Mouse (Mus musculus) embryonic facial prominence, embryonic 12.5 days (tissue): ENCODE data around the gene Dph7. TPM values are rescaled to one million over a fixed set of nuclear protein-coding genes. Genes with fewer than 3 reads are reported as not detected.
A peak's percentile ranks its signal among the peaks of the same experiment; 100 is the strongest.
"Not testable (repeated sequence)": the region's sequence is repeated elsewhere in the genome, so short reads cannot be mapped to it uniquely, and the experiment has no call there.

ENCODE experiments used
- ATAC-seq: fragments of 200-750 bp; cut with Nextera tagmentation; 2 replicates; pipeline ENCODE4 v1.8.0; 2017; ENCODE audit not compliant: insufficient number of reproducible peaks, insufficient read depth, low FRiP score, low TSS enrichment
- H3K27ac ChIP-seq: fragments of 300-500 bp; sonication (generic); 2 replicates; pipeline ENCODE4 v1.5.1; 2016; ENCODE audit warnings: mild to moderate bottlenecking
- H3K27me3 ChIP-seq: fragments of 300-500 bp; sonication (generic); 2 replicates; pipeline ENCODE4 v1.6.1; 2016; ENCODE audit warnings: mild to moderate bottlenecking, moderate library complexity
- H3K36me3 ChIP-seq: fragments of 300-500 bp; sonication (generic); 2 replicates; pipeline ENCODE4 v1.6.1; 2016; ENCODE audit warnings: mild to moderate bottlenecking
- H3K4me1 ChIP-seq: fragments of 300-500 bp; sonication (generic); 2 replicates; pipeline ENCODE4 v1.6.1; 2016
- H3K4me2 ChIP-seq: fragments of 300-500 bp; sonication (generic); replicated peaks from 2 replicates; pipeline ENCODE4 v1.6.1; 2016; ENCODE audit warnings: mild to moderate bottlenecking, moderate library complexity
- H3K4me3 ChIP-seq: fragments of 300-500 bp; sonication (generic); 2 replicates; pipeline ENCODE4 v1.5.1; 2016; ENCODE audit warnings: mild to moderate bottlenecking
- H3K9ac ChIP-seq: fragments of 300-500 bp; sonication (generic); 2 replicates; pipeline ENCODE4 v1.6.1; 2016; ENCODE audit warnings: mild to moderate bottlenecking, moderate library complexity
- H3K9me3 ChIP-seq: fragments of 300-500 bp; sonication (generic); 2 replicates; pipeline ENCODE4 v1.6.1; 2016; ENCODE audit warnings: mild to moderate bottlenecking, moderate library complexity
- WGBS: fragments of 180-500 bp; shearing (Covaris S2); methylation state at CpG from one replicate; pipeline ENCODE4 v1.1.7; 2016; 5-methylcytosine and 5-hydroxymethylcytosine counted together
- polyA plus RNA-seq: library from polyadenylated mRNA; unstranded; fragments of >200 nt; fragmentation: Nextera tagmentation; extraction: Ambion mirVana; gene quantifications from 2 replicates; pipeline ENCODE4 v1.2.1, GENCODE M21; 2016

Dph7 gene
- polyA plus RNA-seq, 1 experiment from 2014 or later: 37.7 TPM

DNA sequence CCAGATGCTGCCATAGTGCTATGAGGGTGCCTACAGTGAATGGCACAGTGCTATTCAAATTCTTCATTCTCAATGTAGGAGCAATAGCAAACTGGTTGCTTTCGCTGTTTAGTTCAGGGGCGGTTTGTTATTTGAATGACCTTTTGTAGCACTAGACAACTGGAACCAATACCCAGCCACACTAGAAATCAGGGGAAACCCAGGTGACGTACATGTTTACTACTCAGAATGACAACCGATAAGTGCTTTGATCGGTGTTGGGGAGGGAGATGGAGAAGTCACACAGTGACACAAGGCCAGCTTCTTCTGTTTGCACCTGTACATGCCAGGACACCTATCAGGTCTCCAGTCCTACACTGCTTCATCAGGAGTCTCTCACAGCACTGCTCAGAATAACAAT, 32.6 kb upstream of the Dph7 start:
- Histone ChIP-seq H3K36me3 (no peaks in the 10 kb centered on the region), H3K27ac (no peak overlapping the region), H3K4me3 (no peak overlapping the region), H3K27me3 (peaks cover 5% of the 10 kb centered on the region; the same call in 1 of the 2 replicates), H3K4me1 (peaks cover 5% of the 10 kb centered on the region; the same call in 1 of the 2 replicates), H3K9me3 (no peaks in the 10 kb centered on the region), H3K9ac (no peak overlapping the region), H3K4me2 (no peak overlapping the region)
- no peak for ATAC-seq
- WGBS: 91% methylated on average over 5 of the region's 5 CpGs

DNA sequence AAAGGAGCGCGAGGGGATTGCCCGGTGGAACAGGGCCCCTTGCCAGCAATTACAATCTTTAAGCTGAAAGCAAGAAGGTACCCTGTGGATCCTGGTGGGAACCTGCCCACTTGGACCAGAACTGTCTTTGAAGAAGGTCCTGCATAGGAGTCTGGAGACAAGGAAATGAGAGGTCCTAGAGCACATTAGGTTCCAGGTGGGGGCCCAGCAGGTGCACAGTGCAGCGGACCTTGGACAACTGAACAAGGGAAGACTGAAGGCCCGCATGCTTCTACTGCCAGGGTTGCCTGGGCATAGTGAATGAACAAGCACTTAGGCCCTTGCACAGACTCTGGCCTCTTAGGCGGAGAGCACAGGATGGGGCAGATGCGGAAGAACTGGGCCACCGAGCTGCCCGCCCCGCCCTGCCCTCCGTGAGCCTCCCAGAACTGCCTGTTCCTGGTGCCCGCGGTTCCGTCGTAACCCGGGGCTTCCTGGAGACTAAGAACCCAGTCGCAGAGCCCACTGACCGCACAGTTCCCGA, 27.7 kb upstream of the Dph7 start:
- peaks cover 5% of the 10 kb centered on the region; the same call in 1 of the 2 replicates for H3K4me1 ChIP-seq
- peak overlapping the region; percentile 97 for H3K4me2 ChIP-seq
- H3K9me3 ChIP-seq: no peaks in the 10 kb centered on the region
- H3K36me3 ChIP-seq: no peaks in the 10 kb centered on the region
- ATAC-seq: peak; percentile 58
- H3K27ac ChIP-seq: 0 out of 2 replicates have a peak overlapping the region, but pooled peaks have one; percentile 31
- 6% methylated on average over 19 of the region's 19 CpGs for WGBS
- H3K27me3 ChIP-seq: peaks cover 11% of the 10 kb centered on the region; the same call in 1 of the 2 replicates
- peak overlapping the region; percentile 66 for H3K9ac ChIP-seq
- H3K4me3 ChIP-seq: peak overlapping the region; percentile 60

DNA sequence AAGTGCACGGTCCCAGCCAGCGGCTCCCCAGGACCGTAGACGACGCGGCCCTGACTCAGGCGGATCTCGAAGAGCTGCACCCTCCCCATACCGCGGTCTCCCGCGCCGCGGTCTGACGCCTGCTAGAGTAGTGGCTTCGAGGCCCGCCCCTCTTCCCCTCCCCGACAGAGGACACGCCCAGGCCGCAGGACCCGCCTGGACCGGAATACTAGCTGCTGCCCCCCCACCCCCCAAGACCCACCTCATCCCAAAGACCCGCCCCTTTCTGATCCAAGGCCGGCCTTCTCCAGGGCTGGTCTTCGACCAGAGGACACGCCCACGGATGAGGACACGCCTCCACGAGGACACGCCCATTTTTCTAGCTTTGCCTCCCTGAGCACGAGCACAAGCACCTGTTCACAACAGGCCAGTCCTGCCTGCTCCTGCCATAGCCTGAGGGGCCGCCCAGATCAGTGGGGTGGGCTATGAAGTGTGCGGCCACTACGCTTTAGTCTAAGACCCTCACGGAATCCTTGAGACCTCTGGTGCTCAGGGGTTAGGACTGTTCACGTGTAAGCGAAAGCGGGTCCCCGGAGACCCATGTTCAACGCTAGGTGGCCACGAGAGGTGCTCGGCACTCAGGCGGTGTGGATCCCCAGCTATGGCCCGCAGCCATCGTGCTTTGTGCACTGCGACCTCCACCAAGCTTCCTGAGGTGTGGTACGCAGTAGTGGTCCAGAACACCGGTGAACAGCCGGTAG, 27.0 kb upstream of the Dph7 start, which contains the start of gene Arrdc1:
Gene Arrdc1 (minus strand): TSS at position 196 of the 740 bp plus-strand sequence.
- 0 out of 2 replicates have a peak within 1 kb of the TSS, but pooled peaks have one; percentile 31 for H3K27ac ChIP-seq
- peak within 1 kb of the TSS; percentile 97 for H3K4me2 ChIP-seq
- H3K9me3 ChIP-seq: no peaks in the 10 kb centered on the region
- H3K27me3 ChIP-seq: peaks cover 11% of the 10 kb centered on the region; the same call in 1 of the 2 replicates
- peaks cover 5% of the 10 kb centered on the region; the same call in 1 of the 2 replicates for H3K4me1 ChIP-seq
- H3K4me3 ChIP-seq: peak within 1 kb of the TSS; percentile 60
- WGBS: 1% methylated on average over 48 of the region's 49 CpGs
- no peaks in the 10 kb centered on the region for H3K36me3 ChIP-seq
- peak within 1 kb of the TSS; percentile 66 for H3K9ac ChIP-seq
- peak; percentile 94 for ATAC-seq

DNA sequence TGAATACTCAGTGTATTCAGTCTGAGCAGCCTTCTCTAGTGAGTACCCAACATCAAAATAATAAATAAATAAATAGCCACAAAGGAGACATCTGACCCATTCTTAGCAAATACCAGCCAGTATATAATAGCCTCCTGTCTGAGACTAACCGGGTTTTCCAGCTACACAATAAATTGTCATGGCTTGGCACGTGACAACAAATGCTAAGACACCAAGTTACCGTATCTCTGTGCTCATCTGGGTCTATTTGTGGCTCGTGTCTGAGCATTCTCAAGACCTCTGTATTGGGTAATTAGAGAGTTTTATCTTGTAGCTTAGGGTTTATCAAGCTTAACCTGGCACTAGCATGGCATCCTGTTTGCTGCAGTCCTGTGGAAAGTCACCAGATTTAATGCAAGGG, 20.1 kb upstream of the Dph7 start:
- no peaks in the 10 kb centered on the region for H3K4me1 ChIP-seq
- WGBS: 79% methylated on average over 4 of the region's 4 CpGs
- no peaks in the 10 kb centered on the region for H3K36me3 ChIP-seq
- no peak overlapping the region for H3K4me2 ChIP-seq
- H3K9me3 ChIP-seq: no peaks in the 10 kb centered on the region
- no peak overlapping the region for H3K4me3 ChIP-seq
- no peaks in the 10 kb centered on the region for H3K27me3 ChIP-seq
- no peak overlapping the region for H3K9ac ChIP-seq
- ATAC-seq: no peak
- H3K27ac ChIP-seq: no peak overlapping the region

DNA sequence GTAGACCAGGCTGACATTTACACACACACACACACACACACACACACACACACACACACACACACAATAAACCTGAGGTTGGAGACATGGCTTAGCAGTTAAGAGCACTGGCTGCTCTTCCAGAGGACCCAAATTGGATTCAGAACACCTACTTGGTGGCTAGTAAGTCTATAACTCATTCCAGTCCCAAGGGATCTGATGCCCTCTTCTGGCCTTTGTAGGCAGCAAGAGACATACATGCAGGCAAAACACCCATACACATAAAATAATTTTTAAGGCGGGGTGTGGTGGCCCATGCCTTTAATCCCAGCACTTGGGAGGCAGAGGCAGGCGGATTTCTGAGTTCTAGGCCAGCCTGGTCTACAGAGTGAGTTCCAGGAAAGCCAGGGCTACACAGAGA, 17.9 kb upstream of the Dph7 start:
- not testable (repeated sequence) for H3K4me3 ChIP-seq, H3K27me3 ChIP-seq, H3K36me3 ChIP-seq, H3K4me1 ChIP-seq, H3K9ac ChIP-seq, ATAC-seq, H3K27ac ChIP-seq, H3K9me3 ChIP-seq, H3K4me2 ChIP-seq
- WGBS: 48% methylated on average over 2 of the region's 2 CpGs

DNA sequence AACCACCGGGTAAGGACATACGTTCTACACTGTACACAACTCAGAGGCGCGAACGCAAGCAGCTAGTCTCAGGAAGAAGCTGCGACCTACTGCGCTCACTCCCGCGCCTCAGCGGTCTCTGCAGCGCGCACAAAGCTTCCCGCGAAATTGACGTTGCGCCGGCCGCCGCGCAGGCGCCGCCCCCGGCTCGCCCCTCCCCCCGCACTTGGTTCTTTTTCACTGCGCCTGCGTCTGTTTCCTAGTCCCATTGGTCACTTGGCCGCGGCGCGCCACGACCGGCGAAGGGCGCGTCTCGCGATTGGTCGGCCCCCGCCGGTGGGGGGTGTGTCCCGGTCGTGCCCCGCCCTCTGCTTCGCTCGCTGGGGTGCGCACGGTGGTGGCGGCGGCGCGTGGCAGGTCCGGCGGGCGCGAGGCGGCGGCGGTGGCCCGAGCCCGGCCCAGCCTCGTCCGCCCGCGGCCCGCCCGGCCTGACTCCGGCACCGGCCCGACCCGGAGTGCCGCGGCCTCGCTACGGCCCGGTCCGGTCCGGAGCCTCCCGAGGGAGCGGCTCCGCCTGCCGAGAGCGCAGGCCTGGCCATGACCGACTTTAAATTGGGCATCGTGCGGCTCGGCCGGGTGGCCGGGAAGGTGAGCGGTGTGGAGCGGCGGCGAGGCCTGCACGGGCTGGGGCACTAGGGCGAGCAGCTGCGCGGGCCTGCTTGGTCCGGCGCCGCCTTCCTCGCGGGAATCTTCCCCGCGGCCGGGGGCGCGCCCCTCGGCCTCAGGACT, 12.6 kb upstream of the Dph7 start, which contains the start of gene Zmynd19:
Gene Zmynd19 (plus strand): TSS at position 372 of the 768 bp plus-strand sequence.
- H3K9ac ChIP-seq: peak within 1 kb of the TSS; percentile 78
- no peaks in the 10 kb centered on the region for H3K9me3 ChIP-seq
- WGBS: under 1% methylated on average over 102 of the region's 108 CpGs
- H3K27ac ChIP-seq: peak within 1 kb of the TSS; percentile 69
- H3K4me3 ChIP-seq: peak within 1 kb of the TSS; percentile 98
- H3K4me1 ChIP-seq: peaks cover 9% of the 10 kb centered on the region; the same call in 1 of the 2 replicates
- H3K27me3 ChIP-seq: no peaks in the 10 kb centered on the region
- peak; percentile 96 for ATAC-seq
- H3K4me2 ChIP-seq: peak within 1 kb of the TSS; percentile 87
- peaks cover 29% of the 10 kb centered on the region for H3K36me3 ChIP-seq

DNA sequence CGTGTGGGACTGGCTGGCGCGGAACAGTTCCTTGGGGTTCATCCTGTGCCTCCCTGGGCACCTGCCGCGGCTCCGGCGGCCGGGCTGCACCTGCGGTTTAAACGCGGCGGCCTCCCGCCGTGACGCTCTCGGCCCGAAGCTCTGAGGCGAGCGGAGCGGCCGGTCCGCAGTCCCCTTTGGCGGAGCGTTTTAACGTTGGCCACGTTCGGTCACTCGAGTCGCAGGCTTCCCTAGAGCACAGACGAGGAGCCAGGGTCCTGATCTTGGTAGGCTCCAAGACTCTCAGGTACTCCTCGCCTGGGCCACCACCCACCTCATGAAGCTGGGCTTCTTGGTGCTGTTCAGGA, 12.0 kb upstream of the Dph7 start:
- Histone ChIP-seq H3K4me3 (peak overlapping the region; percentile 98), H3K4me1 (peaks cover 9% of the 10 kb centered on the region; the same call in 1 of the 2 replicates), H3K9ac (peak overlapping the region; percentile 78), H3K36me3 (peaks cover 34% of the 10 kb centered on the region), H3K4me2 (peak overlapping the region; percentile 87), H3K27ac (no peak overlapping the region), H3K27me3 (no peaks in the 10 kb centered on the region), H3K9me3 (no peaks in the 10 kb centered on the region)
- ATAC-seq: no peak
- WGBS: 0% methylated on average over 22 of the region's 31 CpGs

DNA sequence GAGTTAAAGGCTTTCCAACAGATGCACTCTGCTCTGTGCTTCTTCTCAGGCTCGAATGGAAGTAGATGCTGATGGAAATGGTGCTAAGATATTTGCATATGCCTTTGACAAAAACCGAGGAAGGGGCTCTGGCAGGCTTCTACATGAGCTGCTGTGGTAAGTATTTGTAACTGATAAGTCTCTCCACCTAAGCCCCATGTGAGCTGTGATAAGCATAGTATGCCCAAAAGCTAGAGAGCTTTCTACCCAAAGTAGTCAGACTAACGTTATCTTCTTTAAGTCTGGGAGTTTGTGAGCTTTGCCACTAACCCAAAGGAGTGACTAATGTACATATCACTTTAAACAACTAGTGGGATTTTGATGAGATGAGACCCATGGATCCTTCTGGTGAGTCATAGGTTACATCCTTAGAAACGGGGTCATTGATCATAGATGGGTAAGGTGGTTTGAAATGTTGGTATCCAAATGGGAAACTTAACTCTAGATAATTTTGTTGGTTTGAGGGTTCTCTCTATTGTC, 9.6 kb upstream of the Dph7 start:
- H3K4me2 ChIP-seq: no peak overlapping the region
- H3K4me1 ChIP-seq: peaks cover 9% of the 10 kb centered on the region; the same call in 1 of the 2 replicates
- no peaks in the 10 kb centered on the region for H3K9me3 ChIP-seq
- WGBS: 88% methylated on average over 4 of the region's 4 CpGs
- no peak overlapping the region for H3K4me3 ChIP-seq
- no peak for ATAC-seq
- H3K36me3 ChIP-seq: peaks cover 57% of the 10 kb centered on the region
- H3K9ac ChIP-seq: no peak overlapping the region
- no peak overlapping the region for H3K27ac ChIP-seq
- no peaks in the 10 kb centered on the region for H3K27me3 ChIP-seq

DNA sequence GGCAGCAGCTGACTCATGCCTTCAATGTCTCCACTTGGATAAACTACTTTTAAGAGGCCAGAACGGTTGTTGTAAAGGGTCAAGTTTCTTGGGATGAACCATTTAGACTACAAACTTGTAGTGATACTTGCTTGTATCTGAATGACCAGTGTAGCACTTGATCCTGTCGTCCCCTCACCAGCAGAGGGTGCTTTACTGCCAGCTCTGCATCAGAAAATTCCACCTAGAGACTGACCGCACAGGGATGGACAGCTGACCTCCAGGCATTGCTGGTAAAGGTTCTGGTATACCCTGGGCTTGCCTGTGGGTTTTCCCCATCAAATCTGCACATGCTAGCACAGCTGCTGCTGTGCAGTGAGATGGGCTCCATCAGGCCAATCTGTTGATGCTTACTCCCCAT, 1.3 kb upstream of the Dph7 start:
- Histone ChIP-seq H3K9ac (no peak overlapping the region), H3K4me3 (no peak overlapping the region), H3K4me2 (no peak overlapping the region), H3K4me1 (peaks cover 5% of the 10 kb centered on the region), H3K9me3 (no peaks in the 10 kb centered on the region), H3K36me3 (peaks cover 59% of the 10 kb centered on the region), H3K27me3 (no peaks in the 10 kb centered on the region), H3K27ac (no peak overlapping the region)
- WGBS: 28% methylated on average over 3 of the region's 3 CpGs
- 0 out of 2 replicates have a peak, but pooled peaks have one; percentile 23 for ATAC-seq

DNA sequence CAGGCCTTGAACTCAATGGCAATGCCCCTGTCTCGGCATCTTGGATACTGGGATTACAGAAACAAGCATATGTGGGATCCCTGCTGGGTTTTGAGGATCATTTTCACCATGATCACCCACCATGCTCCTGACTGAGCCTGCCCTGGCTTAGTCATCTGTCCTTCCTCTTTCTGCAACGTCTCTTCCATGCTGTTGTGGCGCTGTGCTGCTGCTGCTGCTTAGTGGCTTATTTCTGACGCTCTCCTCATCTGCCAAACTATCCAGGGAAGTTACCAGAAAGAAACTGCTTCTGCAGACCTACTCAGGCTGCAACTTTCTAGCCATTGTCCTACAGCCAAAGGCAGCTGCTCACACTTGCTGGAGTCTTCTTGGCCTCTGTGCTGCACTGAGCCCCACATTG, 8.2 kb downstream of the Dph7 start:
- no peak overlapping the region for H3K4me3 ChIP-seq
- no peaks in the 10 kb centered on the region for H3K27me3 ChIP-seq
- no peaks in the 10 kb centered on the region for H3K9me3 ChIP-seq
- H3K4me1 ChIP-seq: peaks cover 11% of the 10 kb centered on the region; the same call in 1 of the 2 replicates
- no peak overlapping the region for H3K4me2 ChIP-seq
- H3K36me3 ChIP-seq: peaks cover 70% of the 10 kb centered on the region
- 89% methylated on average over 4 of the region's 4 CpGs for WGBS
- ATAC-seq: no peak
- no peak overlapping the region for H3K9ac ChIP-seq
- H3K27ac ChIP-seq: no peak overlapping the region

DNA sequence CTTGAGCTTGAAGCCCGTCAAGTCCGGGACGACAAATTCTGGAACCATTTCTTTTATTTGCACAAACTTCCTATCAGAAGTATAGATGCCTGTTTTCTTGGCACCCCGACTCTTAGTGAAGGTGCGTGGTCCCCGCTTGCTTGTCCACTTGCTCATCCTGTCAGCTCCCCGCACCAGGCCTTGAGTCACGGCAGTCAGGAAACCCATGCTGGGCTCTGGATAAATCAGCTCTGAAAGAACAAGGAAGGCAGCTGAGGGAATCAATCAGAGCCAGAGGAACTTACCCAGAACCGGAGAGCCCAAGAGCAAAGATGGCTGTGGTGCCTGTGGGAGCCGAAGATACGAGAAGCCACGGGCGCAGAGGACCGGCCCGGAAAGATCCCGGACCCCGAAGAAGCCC, 12.3 kb downstream of the Dph7 start:
- H3K9me3 ChIP-seq, ATAC-seq, H3K27me3 ChIP-seq: not testable (repeated sequence)
- Histone ChIP-seq H3K4me3 (peak overlapping the region; percentile 80), H3K4me2 (peak overlapping the region; percentile 94), H3K27ac (peak overlapping the region; percentile 93), H3K9ac (peak overlapping the region; percentile 71), H3K4me1 (peaks cover 17% of the 10 kb centered on the region; the same call in 1 of the 2 replicates), H3K36me3 (peaks cover 38% of the 10 kb centered on the region)
- 1% methylated on average over 17 of the region's 17 CpGs for WGBS
